Mouse (Mus musculus) c-Kit-positive CD71-positive TER-119-positive erythroid progenitor cells, embryonic 14.5 days (primary cell): ENCODE data around the gene Cdc20b.

Experiments
- DNase-seq: peaks from one replicate; pipeline ENCODE4 v3.0.0-alpha.2; 2013; ENCODE audit warnings: low spot score

Cdc20b gene

DNA sequence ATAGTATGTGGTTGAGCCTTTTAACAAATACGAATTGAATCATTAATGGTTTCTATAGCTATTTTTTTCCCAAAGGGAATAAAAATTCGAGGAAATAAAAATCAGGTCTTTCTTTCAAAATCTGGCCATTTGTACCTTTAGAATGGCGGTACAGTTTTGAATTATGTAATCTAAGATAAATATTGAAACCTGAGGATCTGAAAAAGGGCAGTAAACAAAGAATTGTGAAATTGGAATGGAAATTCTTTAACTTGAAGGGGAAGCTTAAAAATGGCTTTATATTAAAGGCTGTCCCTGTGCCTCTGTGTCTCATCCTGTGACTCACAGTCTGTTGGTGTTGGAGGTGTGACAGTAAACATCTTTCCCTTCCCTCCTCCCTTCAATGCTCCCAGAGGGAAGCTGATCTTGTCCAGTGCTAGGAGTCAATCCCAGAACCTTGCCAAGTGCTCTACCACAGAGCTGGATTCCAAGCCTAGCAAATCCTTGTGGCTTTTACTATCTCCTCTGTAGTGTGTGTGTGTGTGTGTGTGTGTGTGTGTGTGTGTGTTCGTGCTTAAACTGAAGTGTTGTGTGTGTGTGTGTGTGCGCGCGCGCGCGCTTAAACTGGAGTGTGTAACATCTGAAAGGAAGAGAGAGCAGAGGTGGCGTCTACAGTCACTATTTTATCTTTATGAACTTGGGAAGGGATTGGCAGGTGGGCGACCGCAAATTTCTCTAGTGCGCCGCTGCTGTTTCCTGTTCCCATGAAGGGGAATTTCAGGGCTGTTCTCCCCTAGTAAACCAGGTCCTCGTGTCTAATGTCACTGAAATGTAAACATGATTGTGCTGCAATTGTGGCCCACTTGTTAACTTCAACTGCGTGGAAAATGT lies 11.4 kb upstream of the Cdc20b start:
- no peak for DNase-seq

GRCm38 (mm10) chr13:113031351-113031750 lies 3.6 kb upstream of the Cdc20b start:
- no peak for DNase-seq

DNA sequence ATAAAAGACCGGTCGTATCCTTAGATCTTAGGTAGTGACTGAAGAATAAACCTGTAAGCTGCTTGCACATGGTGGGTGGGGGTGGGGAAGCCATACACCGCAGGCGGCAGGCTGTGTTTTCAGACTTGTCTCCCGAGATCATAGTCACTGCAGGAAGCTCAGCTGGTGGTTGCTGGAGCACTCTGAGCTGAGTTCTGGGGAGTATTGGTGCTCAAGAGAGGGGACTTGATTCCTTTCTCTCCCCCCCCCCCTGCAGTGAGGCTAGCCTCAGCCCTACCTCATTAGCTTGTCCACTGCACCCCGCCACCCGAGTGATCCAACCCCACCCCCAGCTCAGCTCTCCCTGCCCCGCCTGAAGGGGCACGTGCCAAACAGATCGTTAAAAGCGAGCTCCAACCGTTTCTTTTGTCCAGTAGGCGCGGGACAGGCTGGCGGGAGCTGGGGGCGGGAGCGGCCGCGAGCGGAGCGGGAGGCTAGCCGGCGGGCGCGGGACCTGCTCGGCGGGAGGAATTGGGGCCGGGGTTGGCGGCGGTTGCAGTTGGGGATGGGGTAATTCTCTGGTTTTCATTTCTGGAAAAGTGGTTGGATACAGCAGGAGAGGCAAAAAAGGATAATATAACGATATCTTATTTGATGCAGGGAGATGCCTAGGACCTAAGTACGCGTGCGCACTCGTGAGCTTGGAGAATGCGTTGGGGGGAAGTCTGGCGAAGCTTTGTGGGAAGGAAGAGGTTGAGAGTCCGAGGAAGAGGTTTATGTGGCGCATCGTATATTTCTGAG lies 2.9 kb upstream of the Cdc20b start:
- no peak for DNase-seq

DNA sequence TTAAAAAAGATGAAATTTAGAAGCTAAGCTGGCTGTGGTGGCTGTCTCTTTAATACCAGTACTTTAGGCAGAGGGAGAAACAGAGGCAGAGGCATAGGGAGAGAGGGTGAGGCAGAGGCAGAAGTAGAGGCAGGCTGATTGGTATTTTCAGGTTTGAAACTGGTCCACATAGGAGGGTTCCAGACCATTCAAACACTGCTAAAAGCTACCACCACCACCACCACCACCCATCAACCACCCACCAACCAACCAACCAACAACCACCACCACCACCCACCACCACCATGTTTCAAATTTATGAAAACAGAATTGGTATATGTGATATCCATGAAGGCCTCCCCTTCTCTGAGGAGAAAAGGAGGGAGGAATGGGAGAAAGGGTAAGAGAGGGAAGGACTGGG lies 2.1 kb upstream of the Cdc20b start:
- no peak for DNase-seq

GRCm38 (mm10) chr13:113034271-113034886 lies 532 bp upstream of the Cdc20b start:
- DNase-seq: no peak

- peak; percentile 82 for DNase-seq
Measured at GRCm38 (mm10) chr13:113035852-113036251, 941 bp downstream of the Cdc20b start.

DNA sequence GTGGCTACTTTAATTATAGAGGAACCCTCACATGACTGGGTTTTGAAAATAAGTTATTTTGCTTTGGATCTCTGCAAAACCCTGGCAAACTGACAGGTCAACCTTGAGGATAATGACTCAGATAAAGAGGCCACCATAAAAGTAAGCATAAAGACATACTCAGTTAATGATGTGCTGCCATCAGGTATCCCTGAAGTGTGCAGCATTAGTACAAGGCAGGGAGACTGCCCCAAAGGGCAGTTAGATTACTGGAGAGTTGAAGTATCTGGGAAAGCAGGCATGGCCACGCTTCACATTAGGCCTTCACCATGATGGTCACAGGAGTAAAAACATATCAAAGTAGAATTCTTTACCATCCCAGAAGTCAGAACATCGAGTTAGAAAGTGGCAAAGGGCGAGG lies 10.0 kb downstream of the Cdc20b start:
- DNase-seq: no peak

DNA sequence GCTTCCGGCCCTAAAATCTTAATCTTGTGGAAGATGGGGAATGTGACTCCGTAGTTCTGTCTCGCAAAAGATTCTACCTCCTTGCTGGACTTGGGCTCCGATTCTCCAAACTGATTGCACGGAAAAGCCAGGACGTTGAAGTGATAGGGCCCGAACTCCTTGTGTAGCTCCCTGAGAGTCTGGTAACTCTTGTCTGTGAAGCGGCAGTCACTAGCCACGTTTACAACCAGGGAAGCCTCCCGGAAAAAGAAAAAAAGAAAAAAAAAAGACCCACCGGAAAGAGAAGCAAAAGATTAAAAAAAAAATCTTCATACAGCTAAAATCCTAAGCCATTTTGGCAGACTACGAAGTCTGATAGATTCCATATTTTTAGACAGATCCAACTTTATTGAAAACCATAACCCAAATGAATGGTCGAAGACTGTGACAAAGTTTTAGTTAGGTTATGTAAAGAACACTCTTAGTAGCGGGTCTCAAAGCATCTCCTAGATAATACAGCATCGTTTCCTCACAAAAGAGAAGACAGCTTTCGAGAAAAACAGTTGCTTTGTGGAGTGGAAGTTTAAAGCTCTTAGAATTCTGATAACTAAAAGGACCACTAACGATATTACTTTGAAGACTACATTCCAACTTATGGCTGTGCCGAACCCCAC lies 10.7 kb downstream of the Cdc20b start:
- DNase-seq: no peak

DNA sequence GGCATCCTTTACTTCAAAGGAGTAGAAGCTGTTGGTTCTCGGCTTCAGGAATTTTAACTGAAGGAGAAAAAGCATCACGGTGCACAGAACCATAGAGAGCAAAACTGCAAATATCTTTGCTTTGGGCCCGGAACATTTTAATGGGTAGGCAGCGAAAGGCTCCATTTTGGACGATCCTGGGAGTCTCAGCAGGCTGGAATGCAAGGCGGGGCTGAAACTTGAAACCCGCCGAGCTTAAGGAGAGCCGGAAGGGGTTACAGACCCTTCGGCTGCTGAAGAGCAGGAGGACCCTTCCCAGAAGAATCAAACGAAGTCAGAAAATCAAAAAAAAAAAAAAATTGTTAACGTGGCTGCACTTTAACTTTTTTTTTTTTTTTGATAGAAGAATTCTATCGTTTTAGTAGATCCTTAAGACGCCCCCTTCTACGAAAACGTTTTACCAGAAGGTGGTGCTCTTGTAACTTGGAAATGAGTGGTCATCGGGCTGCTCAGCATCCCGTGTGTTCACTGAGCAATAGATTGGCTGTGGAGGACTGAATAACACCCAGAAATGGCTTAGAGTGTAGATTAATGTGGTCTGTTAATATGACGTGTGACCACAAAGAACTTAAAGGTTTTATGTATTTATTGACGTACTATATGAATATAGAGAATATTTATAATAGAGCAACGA lies 11.4 kb downstream of the Cdc20b start, which contains the start of gene Gpx8:
Gene Gpx8 (minus strand): TSS at position 200 of the 673 bp plus-strand sequence.
- DNase-seq: no peak

DNA sequence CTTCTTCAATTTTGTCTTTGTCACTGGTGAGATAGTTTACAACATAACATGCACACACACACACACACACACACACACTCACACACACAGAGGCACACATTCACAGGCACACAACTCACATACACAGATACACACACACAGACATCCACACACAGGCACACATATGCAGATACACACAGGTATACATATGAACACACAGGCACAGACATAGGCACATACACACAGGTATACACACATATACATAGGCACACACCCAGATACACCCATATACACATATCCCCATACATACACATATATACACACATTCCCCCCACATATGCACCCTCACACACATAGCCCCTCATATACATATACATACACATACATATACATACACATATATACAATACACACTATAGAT lies 12.1 kb downstream of the Cdc20b start:
- DNase-seq: no peak

DNA sequence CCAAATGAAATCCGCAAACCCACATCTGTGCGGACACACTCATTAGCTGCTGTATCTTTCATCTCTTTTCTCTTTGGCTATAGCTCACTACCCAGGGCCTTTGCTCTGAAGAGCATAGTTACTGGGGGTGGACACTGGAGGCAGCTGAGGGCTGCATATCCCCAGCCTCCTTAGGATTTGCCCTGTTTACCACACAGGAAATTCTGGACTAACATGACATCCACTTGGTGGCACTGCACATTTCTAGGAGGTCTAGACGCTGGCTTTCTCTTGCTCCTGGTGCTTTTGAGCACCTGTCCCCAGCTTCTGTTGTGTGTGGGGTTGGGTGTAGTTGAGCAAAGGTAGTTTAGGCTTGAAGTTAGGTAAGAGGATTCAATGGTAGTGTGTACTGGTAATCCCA lies 12.7 kb downstream of the Cdc20b start:
- DNase-seq: no peak

DNA sequence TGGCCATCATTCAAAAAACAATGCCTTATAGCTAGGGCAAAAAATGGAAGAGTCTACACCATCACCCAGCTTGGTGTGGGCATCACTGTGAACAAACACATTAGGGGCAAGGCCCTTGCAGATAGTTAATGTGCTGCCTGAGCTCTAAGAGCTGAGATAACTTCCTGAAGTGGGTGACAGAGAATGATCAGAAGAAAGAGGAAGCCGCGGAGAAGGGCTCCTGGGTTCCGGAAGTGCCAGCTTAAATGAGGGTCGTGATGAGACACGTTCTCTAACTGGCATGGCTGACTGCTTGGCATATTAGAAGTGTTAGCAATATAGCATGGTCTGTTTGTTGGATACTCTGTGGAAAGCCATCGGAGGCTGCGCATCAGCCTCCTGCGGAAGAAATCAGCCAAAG lies 19.3 kb downstream of the Cdc20b start:
- no peak for DNase-seq

DNA sequence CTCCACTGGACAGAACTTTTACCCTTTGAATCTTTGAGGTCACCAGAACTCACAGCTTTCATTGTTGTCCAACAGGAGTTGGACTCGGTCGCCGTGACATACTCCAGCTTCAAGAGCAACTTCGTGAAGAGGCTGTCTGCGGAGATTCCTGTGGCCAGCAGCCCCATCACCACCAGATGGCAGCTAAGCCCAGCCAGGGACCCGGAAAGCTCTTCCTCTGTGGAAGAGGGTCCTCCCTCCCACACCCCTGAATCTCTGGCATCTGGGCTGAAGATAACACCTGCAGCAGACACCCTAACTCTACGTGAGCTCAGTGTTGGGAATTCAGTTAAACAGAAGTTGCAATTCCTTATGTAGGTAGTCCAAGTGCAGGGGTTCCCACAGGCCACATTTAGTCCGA lies 20.9 kb downstream of the Cdc20b start:
- DNase-seq: no peak

GRCm38 (mm10) chr13:113061746-113062145 lies 26.8 kb downstream of the Cdc20b start:
- no peak for DNase-seq

- DNase-seq: no peak
Measured at GRCm38 (mm10) chr13:113064542-113064941, 29.6 kb downstream of the Cdc20b start.

GRCm38 (mm10) chr13:113079021-113079420 lies 44.1 kb downstream of the Cdc20b start:
- DNase-seq: no peak

- no peak for DNase-seq
Measured at GRCm38 (mm10) chr13:113082101-113082500, 47.2 kb downstream of the Cdc20b start.

GRCm38 (mm10) chr13:113084732-113085131 lies 49.8 kb downstream of the Cdc20b start:
- no peak for DNase-seq

- DNase-seq: no peak
Measured at GRCm38 (mm10) chr13:113087226-113088017, 52.5 kb downstream of the Cdc20b start.

- DNase-seq: no peak
Measured at GRCm38 (mm10) chr13:113090489-113090888, 55.6 kb downstream of the Cdc20b start.

GRCm38 (mm10) chr13:113094618-113095017 lies 59.7 kb downstream of the Cdc20b start:
- no peak for DNase-seq
